Comparison of ENCODE assay signal across 17 mouse cellular contexts in the genomic region with DNA sequence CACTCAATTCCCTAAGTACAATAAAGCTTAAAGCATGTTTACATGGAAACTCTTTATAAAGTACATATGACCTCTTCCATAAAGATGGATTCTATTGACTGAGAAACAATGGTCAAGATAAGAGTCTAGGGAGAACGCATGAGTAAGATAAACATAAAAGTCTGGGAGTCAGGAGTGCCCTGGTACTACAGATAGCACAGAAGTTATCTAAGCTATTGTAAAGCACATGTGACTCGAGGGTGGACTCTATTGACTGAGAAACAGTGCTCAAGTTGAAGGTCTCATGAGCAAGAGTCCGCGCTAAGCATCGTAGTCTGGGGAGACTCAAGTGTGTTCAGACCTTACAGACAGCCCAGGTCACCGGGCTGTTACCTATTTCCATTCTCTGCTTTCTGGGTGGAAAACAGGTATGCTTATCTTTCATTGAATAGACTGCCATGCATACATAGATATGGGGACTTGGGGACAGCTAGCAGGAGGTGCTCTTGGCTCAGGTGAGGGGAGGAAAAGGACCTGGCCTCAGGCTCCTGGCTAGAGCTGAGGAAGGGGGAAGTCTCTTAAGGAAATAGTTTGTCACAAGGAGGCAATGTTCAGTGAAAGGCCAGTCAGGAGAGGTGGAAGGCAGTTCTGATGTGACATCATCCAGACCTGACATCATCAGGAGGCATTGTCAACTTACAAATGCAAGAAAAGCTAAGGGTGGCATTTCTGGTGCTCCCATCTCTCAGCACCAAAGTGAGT.
"Had no signal": no experiment of that assay in that cellular context is flagged by ENCODE, and none has a peak within 500 bp of the region (broad histone marks: within the 10 kb centered on the region; RNA-seq: fewer than 3 reads in every experiment).

No protein-coding gene starts in this region.

- H3K9ac ChIP-seq: limb, embryonic 12.5 days; limb, embryonic 15.5 days; liver, embryonic 15.5 days had no signal

- DNase-seq: kidney, adult 18-20 months; kidney, adult 9 months; kidney, postnatal 14 days; layer of hippocampus, adult 9-11 months; left cerebral cortex, postnatal 4 days; lung, adult 2 months; lung, postnatal 14 days; lung, postnatal 4 days; midbrain, embryonic 14.5 days; thymus, postnatal 25 days had no signal

- H3K36me3 ChIP-seq: limb, embryonic 12.5 days; limb, embryonic 15.5 days; liver, embryonic 15.5 days had no signal

- H3K27ac ChIP-seq: layer of hippocampus, adult 2 months; left cerebral cortex, adult 2 months; limb, embryonic 12.5 days; limb, embryonic 15.5 days; liver, embryonic 15.5 days had no signal

- H3K27me3 ChIP-seq: limb, embryonic 15.5 days had no signal

- H3K9me3 ChIP-seq: limb, embryonic 12.5 days; limb, embryonic 15.5 days; liver, embryonic 15.5 days had no signal

- H3K4me3 ChIP-seq: layer of hippocampus, adult 2 months; left cerebral cortex, adult 2 months; limb, embryonic 12.5 days; limb, embryonic 15.5 days; liver, embryonic 15.5 days had no signal

- H3K4me2 ChIP-seq: limb, embryonic 12.5 days; limb, embryonic 15.5 days; liver, embryonic 11.5 days; liver, embryonic 15.5 days; midbrain, embryonic 11.5 days had no signal

- H3K4me1 ChIP-seq: limb, embryonic 12.5 days; liver, embryonic 15.5 days had no signal
